Mouse (Mus musculus) urinary bladder, postnatal 36 days (tissue): Measurements from ENCODE around the gene Dennd2a.
A peak's percentile ranks its signal among the peaks of the same experiment; 100 is the strongest.
"Not testable (repeated sequence)": the region's sequence is repeated elsewhere in the genome, so short reads cannot be mapped to it uniquely, and the experiment has no call there.

Source experiments
- DNase-seq, 2 experiments: peaks; one replicate each; pipeline ENCODE4 v3.0.0; 2022; ENCODE audit warnings: low spot score in 2 of 2, mixed read lengths in 1 of 2

Gene Dennd2a

DNA sequence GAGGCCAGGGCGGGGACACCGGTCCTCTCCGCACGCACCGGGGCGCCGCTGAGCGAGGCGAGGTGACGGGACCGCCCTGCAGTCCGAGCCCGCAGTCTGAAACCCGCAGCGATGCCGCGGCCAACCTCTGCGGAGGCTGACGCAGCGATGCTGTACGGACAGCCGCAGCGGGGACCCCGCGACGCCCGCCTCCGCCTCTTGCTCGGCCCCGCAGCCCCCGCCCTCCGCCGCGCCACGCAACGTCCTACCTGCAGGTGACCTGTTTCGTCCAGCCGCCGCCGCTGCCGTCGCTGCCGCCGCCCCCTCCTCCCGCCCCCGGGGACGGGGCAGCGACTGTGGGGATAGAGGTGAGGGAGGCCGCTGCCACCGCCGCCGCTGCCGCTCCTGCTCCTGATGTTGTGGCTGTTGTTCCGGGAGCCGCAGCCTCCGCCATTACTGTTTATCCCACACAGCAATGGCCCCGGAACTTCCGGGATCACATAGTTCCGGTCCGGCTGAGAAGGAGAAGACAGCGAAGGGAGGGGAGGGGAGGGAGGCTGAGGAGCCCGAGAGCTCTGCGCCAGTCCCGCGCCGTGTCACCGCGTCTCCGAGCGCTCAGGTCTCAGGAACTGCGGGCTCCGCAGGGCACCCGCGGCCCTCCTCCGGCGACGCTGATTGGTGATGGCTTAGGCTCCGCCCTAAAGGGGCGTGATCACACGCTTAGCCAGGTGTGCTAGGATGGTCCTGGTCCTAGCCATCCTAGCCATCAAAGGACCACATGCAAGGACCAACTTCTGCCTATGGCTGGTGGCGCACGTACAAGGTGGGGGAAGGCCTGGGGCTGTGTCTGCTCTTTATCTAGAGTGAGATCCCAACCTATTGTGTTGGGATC lies 137.6 kb downstream of the Dennd2a start, which contains the start of gene Mkrn1:
Mkrn1 (minus strand) TSS at position 612 of the 871 bp plus-strand sequence.
- peak; percentile 67 to 79 for DNase-seq

DNA sequence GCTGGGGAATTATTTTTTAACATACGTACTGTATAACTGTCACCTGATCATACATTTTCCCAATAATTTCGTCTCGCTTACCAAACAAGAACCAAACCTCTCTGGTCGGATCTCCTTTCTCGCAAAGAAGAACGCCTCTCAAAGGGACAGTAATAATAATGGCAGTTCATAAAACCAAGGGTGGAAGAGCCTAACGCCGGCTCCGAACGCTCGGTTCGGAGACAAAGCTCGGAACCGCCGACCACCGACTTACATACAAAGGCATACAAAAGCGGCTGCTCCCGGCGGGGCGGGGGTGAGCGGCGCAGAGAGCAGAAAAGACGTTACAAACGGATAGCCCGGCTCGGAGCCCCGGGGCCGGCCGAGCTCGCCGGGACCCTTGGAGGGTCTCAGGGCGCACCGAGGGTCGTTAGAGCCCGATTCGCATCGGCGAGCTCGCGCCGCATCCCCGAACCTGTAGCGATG lies 138.2 kb downstream of the Dennd2a start:
- peak in 1 of 2 experiments; percentile 39 for DNase-seq

DNA sequence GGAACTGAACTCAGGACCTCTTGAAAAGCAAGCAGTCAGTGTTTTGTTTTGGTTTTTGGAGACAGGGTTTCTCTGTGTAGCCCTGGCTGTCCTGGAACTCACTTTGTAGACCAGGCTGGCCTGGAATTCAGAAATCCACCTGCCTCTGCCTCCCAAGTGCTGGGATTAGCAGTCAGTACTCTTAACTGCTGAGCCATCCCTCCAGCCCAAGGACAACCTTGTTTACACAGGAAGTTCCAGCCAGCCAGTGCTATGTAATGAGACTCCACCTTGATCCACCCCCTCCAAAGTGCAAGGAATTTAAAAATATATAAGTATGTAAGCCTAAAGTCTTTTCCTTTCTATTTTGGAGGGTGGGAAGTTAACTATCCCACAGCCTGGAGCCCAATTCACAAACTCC lies 141.0 kb downstream of the Dennd2a start:
- not testable (repeated sequence) for DNase-seq

DNA sequence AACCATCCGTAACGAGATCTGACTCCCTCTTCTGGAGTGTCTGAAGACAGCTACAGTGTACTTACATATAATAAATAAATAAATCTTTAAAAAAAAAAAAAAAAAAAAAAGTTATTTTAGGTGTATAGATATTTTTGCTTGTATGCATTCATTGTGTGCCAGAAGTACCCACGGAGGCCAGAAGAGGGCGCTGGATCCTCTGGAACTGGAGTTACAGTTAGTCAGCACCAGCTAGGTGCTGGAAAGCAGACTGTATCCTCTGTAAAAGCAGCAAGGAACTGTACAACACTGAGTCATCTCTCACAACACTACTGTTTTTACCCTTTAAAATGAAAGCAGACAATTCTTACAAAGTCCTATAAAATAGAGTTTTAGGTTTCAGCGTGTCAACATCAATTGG lies 141.9 kb downstream of the Dennd2a start:
- peak; percentile 14 to 39 for DNase-seq

DNA sequence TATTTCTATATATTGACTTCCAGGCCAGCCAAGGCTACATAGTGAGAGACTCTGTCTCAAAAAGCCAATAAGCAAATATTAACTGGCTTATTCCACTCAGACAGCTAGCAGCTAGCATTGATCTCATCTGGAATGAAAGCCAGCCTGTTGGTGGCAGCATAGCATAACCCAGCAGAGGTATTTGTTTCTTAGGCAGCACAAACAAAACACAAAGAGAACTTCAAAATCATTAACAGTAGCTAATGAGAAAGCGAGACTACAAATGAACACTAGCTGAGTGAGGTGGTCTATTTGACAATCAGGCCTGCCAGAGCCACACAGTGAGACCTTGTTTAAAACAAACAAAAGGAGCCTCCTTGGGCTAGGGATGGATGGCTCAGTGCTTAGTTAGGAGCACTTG lies 143.6 kb downstream of the Dennd2a start:
- no peak for DNase-seq
